In the genomic region with DNA sequence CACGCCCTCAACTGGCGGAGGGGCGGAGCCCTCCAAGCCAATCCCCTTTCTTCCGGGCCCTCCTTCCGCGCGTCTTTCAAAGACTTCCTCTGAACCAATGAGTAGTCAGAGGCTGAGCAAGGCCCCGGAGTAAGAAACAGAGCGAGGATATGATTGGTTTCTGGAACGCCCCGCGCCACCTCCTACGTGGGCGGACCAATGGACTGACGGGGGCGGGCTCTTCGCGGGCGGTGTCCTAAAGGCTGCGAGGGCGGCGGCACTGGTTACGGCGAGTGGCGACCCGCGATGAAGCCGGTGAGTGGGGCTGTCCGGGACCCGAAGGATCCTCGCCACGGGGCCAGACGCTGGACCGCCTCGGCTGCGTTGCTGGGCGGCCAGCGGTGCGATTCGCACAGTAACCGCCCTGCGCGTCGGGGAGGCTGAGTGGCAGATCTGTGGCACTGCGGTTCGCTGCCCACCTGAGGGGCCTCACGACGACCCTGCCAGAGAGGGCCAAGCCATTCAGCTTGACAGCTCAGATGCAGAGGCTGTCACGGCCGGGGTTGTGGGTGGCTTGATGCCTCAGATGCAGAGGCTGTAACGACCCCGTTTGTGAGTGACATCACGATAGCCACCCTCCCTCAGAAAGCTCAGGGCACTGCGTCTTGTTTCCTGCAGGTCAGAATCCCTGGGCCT, we compare ENCODE assay signal across 8 mouse cellular contexts. TPM values are rescaled to one million over a fixed set of nuclear protein-coding genes. Genes with fewer than 3 reads are reported as not detected.
DNase-seq lines count a peak whose midpoint lies in the region; ATAC-seq lines count a peak whose summit lies in the region.

Gene Cdkn3, plus strand, starts transcription at position 187 of the 675 bp plus-strand sequence.

- H3K9ac ChIP-seq in heart, embryonic 13.5 days, result peak within 1 kb of the TSS; percentile 87
- peak within 1 kb of the TSS; percentile 96 for H3K9ac ChIP-seq in liver, embryonic 12.5 days
- peak within 1 kb of the TSS; percentile 74 for H3K9ac ChIP-seq in stomach, embryonic 15.5 days

- peaks cover 19% of the 10 kb centered on the region for H3K36me3 ChIP-seq in heart, embryonic 13.5 days
- peaks cover 25% of the 10 kb centered on the region for H3K36me3 ChIP-seq in liver, embryonic 12.5 days
- 0 out of 2 replicates have a peak, but pooled peaks cover 3% of the 10 kb centered on the region for H3K36me3 ChIP-seq in stomach, embryonic 15.5 days

- ATAC-seq in heart, embryonic 13.5 days (ENCODE audit: extremely low read depth, insufficient number of reproducible peaks, low FRiP score, low TSS enrichment), result peak; percentile 99
- peak; percentile 99 for ATAC-seq in liver, embryonic 12.5 days
- peak; percentile 100 for ATAC-seq in stomach, embryonic 15.5 days (ENCODE audit: insufficient read depth, low FRiP score, low read depth)

- H3K4me1 ChIP-seq in brown adipose tissue, adult 24 weeks (ENCODE audit: control insufficient read depth, insufficient read depth, insufficient read length, low read length), result no peaks in the 10 kb centered on the region
- peaks cover 15% of the 10 kb centered on the region for H3K4me1 ChIP-seq in heart, embryonic 13.5 days
- peaks cover 19% of the 10 kb centered on the region for H3K4me1 ChIP-seq in liver, embryonic 12.5 days
- H3K4me1 ChIP-seq in stomach, embryonic 15.5 days, result peaks cover 7% of the 10 kb centered on the region; the same call in 1 of the 2 replicates

- peak within 1 kb of the TSS; percentile 95 for H3K4me2 ChIP-seq in heart, embryonic 13.5 days
- H3K4me2 ChIP-seq in liver, embryonic 12.5 days, result peak within 1 kb of the TSS; percentile 82
- H3K4me2 ChIP-seq in stomach, embryonic 15.5 days, result peak within 1 kb of the TSS; percentile 92

- WGBS in heart, embryonic 13.5 days, result under 1% methylated on average over 54 of the region's 54 CpGs
- WGBS in liver, embryonic 12.5 days (ENCODE audit: insufficient replicate concordance), result under 1% methylated on average over 54 of the region's 54 CpGs
- under 1% methylated on average over 54 of the region's 54 CpGs for WGBS in stomach, embryonic 15.5 days

- peak; percentile 95 for DNase-seq in CD4-positive, CD25-positive, alpha-beta regulatory T cell, adult 2 months (ENCODE audit: low read depth, low spot score)
- peak; percentile 65 for DNase-seq in fat pad, adult 2 months (ENCODE audit: extremely low read depth, low read depth, low spot score)
- peak; percentile 94 for DNase-seq in kidney, postnatal 10 days
- DNase-seq in natural killer cell, adult 2 months (ENCODE audit: low spot score in 2 of 2), result peak; percentile 93 to 94

- H3K4me3 ChIP-seq in brown adipose tissue, adult 24 weeks (ENCODE audit: insufficient read depth, low read depth, low read length), result peak within 1 kb of the TSS; percentile 69
- H3K4me3 ChIP-seq in heart, embryonic 13.5 days, result peak within 1 kb of the TSS; percentile 88
- H3K4me3 ChIP-seq in liver, embryonic 12.5 days, result peak within 1 kb of the TSS; percentile 86
- peak within 1 kb of the TSS; percentile 90 for H3K4me3 ChIP-seq in stomach, embryonic 15.5 days (replicated peaks)

- H3K27me3 ChIP-seq in heart, embryonic 13.5 days (replicated peaks), result no peaks in the 10 kb centered on the region
- H3K27me3 ChIP-seq in liver, embryonic 12.5 days (replicated peaks), result no peaks in the 10 kb centered on the region
- no peaks in the 10 kb centered on the region for H3K27me3 ChIP-seq in stomach, embryonic 15.5 days (replicated peaks)

- no peak within 1 kb of the TSS for H3K27ac ChIP-seq in brown adipose tissue, adult 24 weeks (replicated peaks; ENCODE audit: low read depth, low read length)
- H3K27ac ChIP-seq in heart, embryonic 13.5 days (replicated peaks), result peak within 1 kb of the TSS; percentile 48
- H3K27ac ChIP-seq in liver, embryonic 12.5 days, result peak within 1 kb of the TSS; percentile 85
- H3K27ac ChIP-seq in stomach, embryonic 15.5 days, result peak within 1 kb of the TSS; percentile 45; the same call in 1 of the 2 replicates

- no peaks in the 10 kb centered on the region for H3K9me3 ChIP-seq in heart, embryonic 13.5 days
- no peaks in the 10 kb centered on the region for H3K9me3 ChIP-seq in liver, embryonic 12.5 days (replicated peaks)
- no peaks in the 10 kb centered on the region for H3K9me3 ChIP-seq in stomach, embryonic 15.5 days

RNA-seq across cellular contexts. Expression of gene Cdkn3, which starts in this region (rescaled TPM):
- polyA plus RNA-seq in brown adipose tissue, adult 24 weeks (2012; ENCODE audit: insufficient read depth, insufficient read length, missing spikeins), result 2.2 TPM in 1 of 2 replicates, not detected in the other
- polyA plus RNA-seq in heart, embryonic 13.5 days (2015; fragmentation: Nextera tagmentation; extraction: Ambion mirVana), result 47.3 and 53.8 TPM in 2 replicates
- polyA plus RNA-seq in liver, embryonic 12.5 days (2016; fragmentation: Nextera tagmentation; extraction: Ambion mirVana), result 98.8 and 99.0 TPM in 2 replicates
- 58.8 and 60.6 TPM in 2 replicates for polyA plus RNA-seq in stomach, embryonic 15.5 days (2015; fragmentation: Nextera tagmentation; extraction: Ambion mirVana)

Comparison
In these comparisons a context has a peak if more than half of its experiments do, and no peak if none do; other contexts are left out.
1. RNA of gene Cdkn3 (polyA plus RNA-seq): 98.8 to 99.0 TPM in liver, embryonic 12.5 days, 58.8 to 60.6 TPM in stomach, embryonic 15.5 days and 47.3 to 53.8 TPM in heart, embryonic 13.5 days; 2.2 TPM in brown adipose tissue, adult 24 weeks; every median in the first group is over 10 times any median in the second.
2. Peak in every context shown above with its lines, with median percentiles within 50 percentile points of each other: DNase-seq, H3K4me3 ChIP-seq, ATAC-seq, H3K4me2 ChIP-seq and H3K9ac ChIP-seq.